Mouse (Mus musculus): ENCODE results near the gene Uhrf1.

DNA sequence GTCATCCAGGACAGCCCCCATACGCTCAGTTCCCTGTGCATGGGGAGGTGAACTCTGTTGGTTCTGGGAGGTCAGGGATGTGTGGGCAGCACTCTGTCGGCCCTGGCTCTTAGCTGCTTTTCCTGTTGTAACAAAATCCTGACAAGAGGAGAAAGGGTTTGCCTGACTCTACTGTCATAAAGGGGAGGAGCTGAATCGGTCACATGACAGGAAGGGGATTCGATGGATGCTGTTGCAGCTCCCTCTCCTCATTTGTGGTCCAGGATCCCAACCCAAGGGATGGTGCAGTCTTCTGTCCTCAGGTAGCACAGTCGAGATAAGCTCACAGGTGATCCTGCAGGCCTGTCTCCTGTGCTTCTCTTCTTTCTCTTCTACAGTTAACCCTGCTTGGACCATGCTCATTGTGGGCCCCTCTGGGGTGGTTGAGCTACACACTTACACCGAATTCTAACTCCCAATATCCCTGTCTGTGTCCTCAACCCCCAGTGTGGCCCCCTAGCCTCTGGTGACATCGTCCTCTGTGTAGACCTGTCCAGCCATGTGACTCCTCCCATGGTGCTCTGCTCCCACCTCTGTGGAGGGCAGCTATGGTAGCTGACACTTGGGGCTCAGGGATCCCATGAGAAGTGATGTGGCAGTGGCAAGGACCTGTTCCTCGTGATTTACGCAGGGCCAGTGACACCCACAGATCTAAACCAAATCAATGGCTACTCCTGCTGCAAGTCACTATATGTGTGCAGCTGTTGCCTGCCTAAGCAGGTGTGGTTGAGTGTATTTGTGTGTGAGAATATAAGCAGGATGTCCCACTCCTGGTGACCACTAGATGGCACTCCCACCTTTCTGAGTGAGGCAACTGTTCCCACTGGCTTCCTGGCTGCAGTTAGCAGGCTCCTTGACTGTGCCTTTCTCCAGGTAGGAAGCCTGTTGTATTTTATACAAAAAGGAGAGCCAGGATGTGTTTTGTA is 54.1 kb downstream of the Uhrf1 start:
- TF ChIP-seq EP300 (IDR thresholded peaks at IDR 0.05) (no peak), CTCF (IDR thresholded peaks at IDR 0.05) (peak; percentile 97)

Data from lung, postnatal 0 days (tissue).